Mouse (Mus musculus) spleen, postnatal 14 days (tissue): ENCODE results near the gene Cd82.

Source experiments
- DNase-seq, 2 experiments: peaks; one replicate each; pipeline ENCODE4 v3.0.0; 2021 to 2022; ENCODE audit warnings: low spot score in 2 of 2

The Cd82 gene

GRCm38 (mm10) chr2:93415281-93415680 lies 47.7 kb downstream of the Cd82 start:
- DNase-seq = peak; percentile 43 to 63

- DNase-seq = no peak
These were observed 48.8 kb downstream of the Cd82 start for GRCm38 (mm10) chr2:93414163-93414562.

- DNase-seq = peak; percentile 59 to 75
These were observed 49.4 kb downstream of the Cd82 start for GRCm38 (mm10) chr2:93413367-93414014.

- DNase-seq = no peak
These were observed 50.8 kb downstream of the Cd82 start for GRCm38 (mm10) chr2:93412101-93412500.

GRCm38 (mm10) chr2:93410899-93411570 lies 51.9 kb downstream of the Cd82 start:
- DNase-seq = no peak

GRCm38 (mm10) chr2:93405017-93405425 lies 57.9 kb downstream of the Cd82 start:
- DNase-seq = no peak

- DNase-seq = no peak
These were observed 58.8 kb downstream of the Cd82 start for GRCm38 (mm10) chr2:93404169-93404568.

GRCm38 (mm10) chr2:93403267-93403666 lies 59.7 kb downstream of the Cd82 start:
- no peak for DNase-seq

GRCm38 (mm10) chr2:93391198-93391597 lies 71.7 kb downstream of the Cd82 start:
- no peak for DNase-seq

- DNase-seq = no peak
These were observed 72.6 kb downstream of the Cd82 start for GRCm38 (mm10) chr2:93390170-93390926.

- no peak for DNase-seq
These were observed 76.0 kb downstream of the Cd82 start for GRCm38 (mm10) chr2:93386958-93387357.

- DNase-seq = no peak
These were observed 79.1 kb downstream of the Cd82 start for GRCm38 (mm10) chr2:93383831-93384230.

- DNase-seq = no peak
These were observed 82.3 kb downstream of the Cd82 start for GRCm38 (mm10) chr2:93380680-93381089.

GRCm38 (mm10) chr2:93377797-93378196 lies 85.1 kb downstream of the Cd82 start:
- no peak for DNase-seq

GRCm38 (mm10) chr2:93377157-93377556 lies 85.8 kb downstream of the Cd82 start:
- no peak for DNase-seq

GRCm38 (mm10) chr2:93372872-93373271 lies 90.1 kb downstream of the Cd82 start:
- DNase-seq = no peak

GRCm38 (mm10) chr2:93372097-93372571 lies 90.8 kb downstream of the Cd82 start:
- DNase-seq = no peak
